Mouse (Mus musculus): Measurements from ENCODE around the gene C1qb.
A peak's percentile ranks its signal among the peaks of the same experiment; 100 is the strongest.

Gene C1qb

DNA sequence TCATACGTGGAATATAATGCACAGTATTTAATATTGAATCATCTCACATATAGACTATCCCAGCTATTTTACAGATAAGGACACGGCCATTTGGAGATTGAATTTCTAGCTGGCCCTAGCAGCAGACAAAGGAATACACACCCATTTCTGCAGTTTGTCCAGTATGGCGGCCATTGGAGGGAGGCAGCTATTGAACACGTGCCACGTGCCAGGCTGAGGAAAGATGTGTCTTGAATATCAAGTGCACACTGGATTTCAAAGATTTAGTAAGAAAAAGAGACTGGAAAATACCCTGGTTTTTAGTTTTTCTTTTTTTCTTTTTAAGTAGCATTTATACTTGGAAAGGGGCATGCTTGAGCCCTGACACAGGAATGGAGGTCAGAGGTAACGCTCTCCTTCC is 38.8 kb downstream of the C1qb start:
- DNase-seq (ENCODE audit: extremely low spot score), result no peak

DNA sequence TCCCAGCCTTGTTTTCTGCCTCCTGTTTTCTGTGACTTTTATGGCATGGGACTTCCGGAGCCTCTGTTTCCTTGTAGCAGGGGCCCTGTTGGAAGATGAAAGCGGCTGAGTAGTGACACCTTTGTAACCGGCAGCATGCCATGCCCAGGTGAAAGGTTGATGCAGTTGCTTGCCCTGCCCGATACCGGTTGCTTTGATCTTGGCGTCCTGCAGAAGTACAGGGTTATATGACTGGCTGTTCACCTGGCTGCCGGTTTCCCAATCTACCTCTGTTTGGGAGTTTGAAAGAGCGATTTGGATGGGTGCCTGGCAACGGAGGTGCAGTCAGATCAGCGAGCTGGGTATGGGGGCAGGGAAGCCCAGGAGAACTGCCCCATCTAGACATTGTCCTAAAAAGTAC is 43.2 kb downstream of the C1qb start:
- no peak for DNase-seq (ENCODE audit: extremely low spot score)

DNA sequence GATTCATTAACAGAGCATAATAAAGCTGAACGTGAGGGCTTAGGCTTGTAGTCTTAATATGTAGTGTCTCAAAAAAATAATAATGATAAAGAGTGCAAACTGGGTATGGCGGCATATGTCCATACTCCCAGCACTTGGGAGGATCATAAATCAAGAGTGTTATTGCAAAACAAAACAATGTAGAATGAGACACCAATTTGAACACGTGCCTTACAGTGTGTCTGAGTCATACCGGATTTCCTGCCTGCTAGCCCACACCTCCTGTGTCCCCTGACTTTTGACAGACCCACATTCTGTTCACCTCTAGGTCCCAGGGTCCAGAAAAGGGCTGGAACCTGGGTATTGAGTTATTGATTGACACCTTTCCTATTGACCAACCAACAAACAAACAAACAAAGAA is 44.0 kb downstream of the C1qb start:
- no peak for DNase-seq (ENCODE audit: extremely low spot score)

DNA sequence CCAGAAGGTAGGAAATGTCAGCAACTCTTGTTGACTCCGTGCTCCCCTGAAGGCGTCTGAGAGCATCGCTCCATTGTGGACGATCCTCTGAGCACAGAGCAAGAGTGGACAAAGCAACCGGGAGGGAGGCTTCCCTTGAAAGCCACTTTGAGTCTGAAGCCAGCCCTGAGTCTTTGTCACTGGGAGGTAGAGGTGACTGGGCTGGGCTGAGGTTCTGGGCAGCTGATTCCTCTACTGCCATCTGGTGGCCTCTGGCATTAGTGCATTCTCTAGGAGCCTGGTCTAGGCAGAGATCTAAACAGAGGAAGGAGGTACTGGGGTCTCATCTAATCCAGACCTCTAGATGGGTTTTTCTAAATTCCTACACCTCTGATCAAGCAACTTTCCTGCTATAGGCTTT is 44.9 kb downstream of the C1qb start:
- DNase-seq (ENCODE audit: extremely low spot score), result peak; percentile 89

DNA sequence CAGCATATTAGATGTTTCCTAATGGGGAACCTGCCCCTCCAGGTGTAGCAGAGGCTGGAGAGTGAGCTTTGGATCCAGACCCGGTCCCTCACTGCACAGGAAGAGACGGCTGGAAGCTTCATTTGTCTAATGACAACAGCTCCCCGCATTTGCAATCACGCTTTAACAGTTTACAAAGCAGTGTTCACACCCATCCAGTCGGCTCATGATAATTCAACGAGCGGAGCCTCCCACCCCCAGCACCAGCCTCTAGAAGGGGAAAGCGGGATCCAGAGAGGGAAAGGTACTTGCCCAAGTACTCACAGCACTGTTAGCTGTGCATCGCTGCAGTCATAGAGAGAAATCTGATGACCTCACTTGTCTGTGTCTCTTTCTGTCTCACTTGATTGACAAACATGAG is 47.5 kb downstream of the C1qb start:
- DNase-seq (ENCODE audit: extremely low spot score), result no peak

DNA sequence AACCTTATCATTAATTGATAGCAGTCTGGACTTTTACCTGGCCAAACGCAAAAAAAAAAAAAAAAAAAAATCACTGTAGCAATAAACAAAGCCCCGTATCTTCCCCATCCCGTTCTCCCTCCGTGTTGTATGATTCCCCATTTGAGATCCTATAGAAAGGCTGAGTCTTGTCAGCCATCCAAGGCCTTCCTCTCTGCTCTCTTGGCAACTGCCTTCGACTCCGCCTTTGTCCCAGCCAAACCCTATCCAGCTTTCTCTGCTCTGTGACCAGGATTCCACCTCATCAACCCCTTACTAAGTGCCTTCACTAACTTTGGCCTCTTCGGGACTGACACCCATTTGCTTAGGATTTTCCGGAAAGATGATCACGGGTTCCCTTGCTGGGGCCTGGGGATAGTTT is 48.0 kb downstream of the C1qb start:
- no peak for DNase-seq (ENCODE audit: extremely low spot score)

DNA sequence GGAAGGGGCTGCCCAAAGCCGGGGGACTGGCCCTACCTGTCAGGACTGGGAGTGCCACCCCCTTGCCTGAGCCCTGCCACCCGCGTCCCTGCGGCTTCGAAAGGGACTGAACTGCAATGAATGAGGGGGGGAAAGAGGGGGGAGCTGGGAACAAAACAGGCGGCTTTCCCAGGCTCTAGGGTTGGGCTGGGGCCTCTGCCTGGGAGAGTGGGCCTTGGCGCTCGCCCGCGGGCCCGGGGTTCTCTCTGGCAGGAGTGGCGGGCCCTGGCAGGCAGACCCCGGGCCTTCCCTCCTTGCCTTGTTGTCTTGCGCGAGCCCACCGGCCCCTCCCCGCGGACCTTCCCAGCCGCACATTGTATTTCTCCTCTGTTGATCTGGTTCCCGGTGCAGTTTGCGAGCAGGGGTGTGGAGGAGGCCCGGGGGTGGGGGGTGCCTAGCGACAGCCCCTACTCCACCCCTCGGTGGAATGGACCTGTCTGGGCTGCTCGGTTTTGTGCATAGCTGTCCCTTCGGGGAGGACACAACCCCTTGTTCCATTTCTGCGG is 49.5 kb downstream of the C1qb start:
- DNase-seq (ENCODE audit: extremely low spot score), result peak; percentile 87

DNA sequence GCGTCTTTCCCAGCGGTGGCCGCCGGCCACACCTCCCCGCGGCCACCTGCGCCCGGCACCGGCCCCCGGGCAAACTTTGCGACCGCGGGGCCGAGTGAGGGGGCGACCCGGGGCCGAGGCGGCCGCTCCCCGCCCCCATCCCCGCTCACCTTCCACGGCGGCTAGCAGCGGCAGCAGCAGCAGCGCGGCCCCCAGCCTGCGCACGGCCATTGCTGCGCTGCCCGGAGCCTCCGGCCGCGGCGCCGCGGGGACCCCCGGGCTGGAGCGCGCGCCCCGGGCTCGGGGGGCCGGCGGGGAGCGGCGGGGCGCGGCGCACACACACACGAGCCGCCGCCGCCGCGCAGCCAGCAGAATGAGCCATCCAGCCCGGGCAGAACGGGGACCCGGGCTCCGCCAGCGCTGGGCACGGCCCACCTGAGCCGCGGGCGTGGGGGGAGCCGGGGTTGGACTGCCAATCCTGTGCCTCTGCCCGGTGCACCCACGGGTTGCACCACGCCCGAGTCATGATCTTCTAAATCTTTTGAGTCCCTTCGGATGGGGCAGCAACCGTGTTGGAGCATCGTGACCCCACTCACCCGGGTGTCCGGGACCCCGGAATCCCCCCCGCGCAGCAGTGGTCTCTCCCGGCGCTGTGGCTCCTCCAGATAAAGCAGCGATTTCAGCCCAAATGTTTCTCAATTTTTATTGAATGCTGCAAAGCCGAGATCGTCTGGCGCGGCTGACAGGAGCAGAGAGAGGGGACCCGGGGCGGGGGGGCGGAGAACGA is 50.2 kb downstream of the C1qb start, which contains the start of gene Ephb2:
TSS of gene Ephb2 (minus strand) at position 368 of the 766 bp plus-strand sequence.
- peak; percentile 84 for DNase-seq (ENCODE audit: extremely low spot score)

DNA sequence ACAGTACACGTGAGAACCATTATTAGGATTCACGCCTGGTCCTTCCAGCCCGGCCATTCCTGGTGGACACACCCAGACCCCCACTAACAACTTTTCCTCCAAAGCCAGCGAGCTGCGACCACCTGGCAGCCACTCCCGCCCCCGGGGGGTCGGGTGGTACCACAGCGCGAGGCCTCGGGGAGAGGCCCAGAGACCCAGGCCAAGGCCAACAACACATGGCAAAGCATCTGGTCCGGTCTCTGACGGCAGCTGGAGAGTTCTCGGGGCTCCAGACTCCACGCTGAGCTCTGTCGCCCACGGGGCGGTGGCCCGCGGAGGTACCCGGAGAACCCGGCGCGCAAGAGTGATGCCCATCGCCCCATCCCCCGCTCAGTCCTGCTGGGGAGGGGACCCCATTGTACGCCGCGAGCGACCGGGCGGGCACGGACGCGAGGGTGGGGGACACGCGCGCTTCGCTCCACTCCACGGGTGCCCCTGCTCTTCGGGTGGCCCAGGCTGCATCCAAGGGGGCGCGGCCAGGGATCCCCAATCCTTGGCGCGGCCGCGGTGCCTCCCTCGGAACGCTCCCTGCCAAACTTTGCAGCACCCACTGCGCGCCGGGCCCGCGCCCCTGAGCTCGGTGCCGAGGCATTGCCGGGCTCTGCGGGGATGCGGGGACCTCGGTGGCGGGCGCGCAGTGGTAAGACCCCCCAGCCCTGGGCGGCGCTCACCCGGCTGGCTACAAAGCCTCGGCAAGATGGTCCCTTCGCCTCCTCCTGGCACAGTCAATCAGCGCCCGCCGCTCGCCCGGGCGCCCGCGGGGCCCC is 51.0 kb downstream of the C1qb start:
- no peak for DNase-seq (ENCODE audit: extremely low spot score)

DNA sequence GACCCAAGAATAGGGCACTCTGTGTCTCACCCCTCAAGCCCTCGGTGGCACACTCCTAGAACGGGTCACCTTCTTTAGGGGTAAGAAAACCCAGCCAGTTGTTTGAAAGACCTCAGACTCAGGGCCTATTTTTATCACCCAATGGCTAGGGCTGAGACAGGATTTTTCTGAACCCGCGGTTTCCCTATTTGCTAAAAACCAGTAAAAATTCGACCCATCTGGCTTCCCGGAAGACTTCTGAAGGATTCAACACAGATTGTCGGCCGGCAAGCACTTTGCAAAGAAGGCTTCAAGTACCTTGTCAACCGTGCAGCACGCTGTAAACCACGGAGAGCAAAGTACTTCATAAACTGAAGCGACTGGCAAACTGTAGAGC is 51.6 kb downstream of the C1qb start:
- DNase-seq (ENCODE audit: extremely low spot score), result no peak

DNA sequence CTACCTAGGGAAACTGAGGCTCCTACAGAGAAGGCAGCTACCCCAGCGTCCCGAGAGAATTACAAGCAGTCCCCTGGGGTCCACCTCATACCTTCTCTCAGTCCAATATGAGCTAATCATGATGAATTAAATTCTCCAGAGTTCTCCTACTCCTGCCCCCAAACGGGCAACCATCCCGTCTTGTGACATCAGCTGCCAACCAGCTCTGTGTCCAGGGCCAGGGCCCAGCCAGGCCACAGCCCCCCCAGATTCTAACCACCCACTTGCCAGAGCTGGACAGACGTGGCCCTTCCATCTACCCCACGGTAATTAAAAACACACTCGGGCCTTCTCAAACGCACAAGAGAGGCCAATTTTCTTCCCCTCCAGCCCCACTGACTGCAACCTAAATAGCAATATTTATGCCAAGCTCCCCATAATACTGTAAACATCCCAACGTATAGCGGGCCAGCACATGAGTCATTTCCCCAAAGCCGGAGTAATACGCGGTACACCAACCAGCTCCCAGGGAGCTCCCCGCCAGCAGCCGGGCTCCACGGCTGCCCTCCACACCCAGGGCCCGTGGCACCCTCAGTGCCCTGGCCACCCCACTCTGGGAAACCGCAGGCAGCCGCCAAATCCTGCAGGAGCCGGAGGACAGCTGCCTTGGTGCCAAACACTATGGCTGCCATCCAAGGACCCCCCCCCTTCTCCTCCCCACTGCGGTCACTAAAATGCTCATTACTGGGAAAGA is 52.2 kb downstream of the C1qb start:
- DNase-seq (ENCODE audit: extremely low spot score), result no peak

DNA sequence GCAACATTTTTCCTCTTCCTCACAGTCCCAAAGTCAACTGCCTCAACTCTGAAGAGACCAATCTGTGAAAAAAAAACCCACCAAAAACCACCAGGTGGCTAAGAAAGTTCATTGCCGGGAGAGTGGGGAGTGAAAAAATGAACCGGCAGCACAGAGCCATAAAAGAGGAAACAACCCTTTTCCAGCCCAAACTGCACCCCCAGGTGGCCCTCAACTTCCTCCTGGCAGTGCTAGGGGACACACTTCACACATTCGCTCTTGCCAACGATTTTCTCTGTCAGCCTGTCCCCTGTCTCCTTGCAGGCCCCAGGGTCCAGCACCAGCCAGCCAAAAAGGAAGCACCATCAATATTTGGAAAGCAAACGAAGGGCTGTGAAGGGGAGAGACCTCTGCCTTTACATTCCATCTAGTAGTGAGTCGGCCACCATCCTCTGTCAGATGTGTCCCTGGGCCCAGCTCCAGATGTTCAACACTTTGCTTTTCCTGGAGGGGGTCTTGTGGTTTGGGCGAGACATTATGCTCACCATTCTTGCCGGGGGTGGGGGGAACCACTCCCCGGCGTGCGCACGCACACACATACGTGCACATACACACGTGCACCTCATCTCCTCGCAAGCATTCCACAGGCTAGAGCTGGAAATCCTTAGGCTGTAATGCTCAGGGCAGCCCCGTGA is 53.3 kb downstream of the C1qb start:
- no peak for DNase-seq (ENCODE audit: extremely low spot score)

DNA sequence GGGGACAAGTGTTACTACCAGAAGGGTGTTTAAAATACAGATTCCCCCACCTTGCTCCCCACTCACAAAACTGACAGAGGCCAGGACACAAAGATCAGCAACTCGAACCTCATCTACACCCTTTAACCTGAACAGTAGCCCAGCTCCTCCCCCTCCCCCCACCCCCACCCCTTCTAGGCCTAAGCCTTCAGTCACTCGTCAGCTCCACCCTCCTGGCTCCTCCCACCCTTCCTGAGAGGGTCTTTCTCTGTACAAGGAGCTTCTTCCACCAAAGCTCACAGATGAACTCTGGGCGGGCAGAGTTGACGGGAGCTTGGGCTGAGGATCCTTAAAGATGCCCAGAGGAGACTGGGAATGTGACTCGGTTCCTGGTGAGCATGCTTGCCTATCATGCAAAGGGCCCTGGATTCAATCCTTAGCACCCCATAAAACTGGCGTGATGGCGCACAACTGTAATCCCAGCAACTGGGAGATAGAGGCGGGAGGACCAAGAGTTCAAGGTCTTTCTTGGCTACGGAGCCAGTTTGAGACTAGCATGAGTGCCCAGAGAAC is 55.6 kb downstream of the C1qb start:
- DNase-seq (ENCODE audit: extremely low spot score), result peak; percentile 58
